Mouse (Mus musculus) embryonic facial prominence, embryonic 10.5 days (tissue): Measurements from ENCODE around the gene Gars. TPM values are rescaled to one million over a fixed set of nuclear protein-coding genes. Genes with fewer than 3 reads are reported as not detected.

Source experiments
- DNase-seq: peaks from one replicate; pipeline ENCODE4 v3.0.0-alpha.2; 2017; ENCODE audit warnings: low spot score
- H3K27ac ChIP-seq: fragments of 300-500 bp; sonication (generic); replicated peaks from 2 replicates; pipeline ENCODE4 v1.5.1; 2016; ENCODE audit warnings: mild to moderate bottlenecking
- H3K27me3 ChIP-seq: fragments of 300-500 bp; sonication (generic); replicated peaks from 2 replicates; pipeline ENCODE4 v1.6.1; 2016; ENCODE audit warnings: low read depth, mild to moderate bottlenecking; ENCODE audit not compliant: poor library complexity, severe bottlenecking
- H3K36me3 ChIP-seq: fragments of 300-500 bp; sonication (generic); replicated peaks from 2 replicates; pipeline ENCODE4 v1.6.1; 2016; ENCODE audit warnings: mild to moderate bottlenecking, moderate library complexity
- H3K4me1 ChIP-seq: fragments of 300-500 bp; sonication (generic); 2 replicates; pipeline ENCODE4 v1.6.1; 2016
- H3K4me3 ChIP-seq: fragments of 300-500 bp; sonication (generic); 2 replicates; pipeline ENCODE4 v1.5.1; 2016; ENCODE audit warnings: mild to moderate bottlenecking, moderate library complexity
- H3K9me3 ChIP-seq: fragments of 300-500 bp; sonication (generic); 2 replicates; pipeline ENCODE4 v1.6.1; 2016; ENCODE audit warnings: mild to moderate bottlenecking
- WGBS: fragments of 180-500 bp; shearing (Covaris S2); methylation state at CpG from one replicate; pipeline ENCODE4 v1.1.7; 2016; 5-methylcytosine and 5-hydroxymethylcytosine counted together
- polyA plus RNA-seq: library from polyadenylated mRNA; unstranded; fragments of >200 nt; fragmentation: Nextera tagmentation; extraction: Ambion mirVana; gene quantifications from 2 replicates; pipeline ENCODE4 v1.2.1, GENCODE M21; 2016

The Gars gene
- polyA plus RNA-seq = 203 and 223 TPM in 2 replicates

DNA sequence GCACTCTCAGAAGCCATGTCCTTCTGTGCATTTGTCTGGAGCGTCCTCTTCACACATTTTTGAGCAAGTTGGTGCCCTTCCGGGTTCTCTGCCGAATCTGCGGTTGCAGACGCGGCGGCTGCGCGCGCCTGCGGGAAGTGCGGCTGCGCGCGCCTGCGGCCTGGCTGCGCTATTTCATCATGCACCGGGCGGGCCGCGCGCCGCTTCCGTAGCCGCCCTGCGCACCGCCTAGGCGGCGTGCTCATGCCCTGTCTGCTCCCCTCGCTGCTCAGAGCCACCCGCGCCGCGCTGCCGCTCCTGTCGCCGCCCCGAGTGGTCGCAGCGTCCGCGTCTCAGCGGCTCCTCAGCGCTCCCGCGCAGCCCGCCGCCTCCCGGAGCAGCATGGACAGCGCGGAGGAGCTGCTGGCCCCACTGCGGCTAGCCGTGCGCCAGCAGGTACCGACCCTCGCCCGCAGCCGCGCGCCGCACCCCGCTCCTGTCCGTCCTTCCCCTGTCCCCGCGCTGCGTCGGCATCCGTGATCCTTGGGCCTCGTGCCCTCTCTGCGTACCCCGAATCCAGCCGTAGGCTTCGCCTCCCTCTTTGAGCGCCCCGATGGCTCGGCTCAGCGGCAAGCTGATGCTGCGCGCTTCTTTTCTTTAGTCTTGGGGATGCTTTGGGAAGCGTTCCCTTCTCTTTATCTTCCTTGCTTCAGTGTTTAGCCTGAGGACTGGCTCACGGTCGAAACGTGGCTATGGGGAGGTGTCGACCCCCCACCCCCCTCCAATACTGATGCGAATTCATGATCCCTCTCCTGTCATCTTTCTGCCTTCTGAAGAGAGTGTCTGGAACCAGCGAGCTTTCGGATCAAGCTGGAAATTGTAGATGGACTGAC, at the start of gene Gars:
Gene Gars (plus strand): TSS at position 209 of the 872 bp plus-strand sequence.
- H3K4me3 ChIP-seq = peak within 1 kb of the TSS; percentile 98
- DNase-seq = peak; percentile 91
- H3K9me3 ChIP-seq = no peaks in the 10 kb centered on the region
- peaks cover 19% of the 10 kb centered on the region for H3K4me1 ChIP-seq
- no peaks in the 10 kb centered on the region for H3K27me3 ChIP-seq
- 0 out of 2 replicates have a peak, but pooled peaks cover 3% of the 10 kb centered on the region for H3K36me3 ChIP-seq
- H3K27ac ChIP-seq = peak within 1 kb of the TSS; percentile 97
- WGBS = under 1% methylated on average over 87 of the region's 87 CpGs

DNA sequence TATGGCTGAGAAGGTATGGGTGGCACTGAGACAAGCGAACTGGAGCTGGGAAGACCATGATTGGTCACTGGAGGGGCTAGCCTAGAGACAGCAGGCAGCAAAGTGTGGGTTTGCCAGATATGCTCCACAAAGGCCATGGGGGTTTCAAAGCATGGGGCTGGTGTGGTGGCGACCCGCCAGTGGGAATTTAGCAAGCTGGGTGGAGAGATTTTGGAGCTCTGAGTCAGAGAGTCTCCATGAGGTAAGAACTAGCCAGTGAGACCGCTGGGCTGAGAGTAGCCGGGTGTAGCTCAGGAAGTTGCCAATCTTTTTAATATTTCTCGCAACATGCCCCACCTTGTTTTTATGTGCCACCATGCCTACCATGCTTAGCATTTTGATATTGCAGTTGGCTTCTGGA, 49.7 kb upstream of the Gars start:
- Histone ChIP-seq H3K4me1 (peaks cover 11% of the 10 kb centered on the region), H3K4me3 (no peak overlapping the region), H3K27me3 (peaks cover 9% of the 10 kb centered on the region; the same call in 1 of the 2 replicates), H3K9me3 (no peaks in the 10 kb centered on the region), H3K36me3 (peaks cover 2% of the 10 kb centered on the region; the same call in 1 of the 2 replicates), H3K27ac (no peak overlapping the region)
- DNase-seq = no peak
- 95% methylated on average over 6 of the region's 6 CpGs for WGBS

DNA sequence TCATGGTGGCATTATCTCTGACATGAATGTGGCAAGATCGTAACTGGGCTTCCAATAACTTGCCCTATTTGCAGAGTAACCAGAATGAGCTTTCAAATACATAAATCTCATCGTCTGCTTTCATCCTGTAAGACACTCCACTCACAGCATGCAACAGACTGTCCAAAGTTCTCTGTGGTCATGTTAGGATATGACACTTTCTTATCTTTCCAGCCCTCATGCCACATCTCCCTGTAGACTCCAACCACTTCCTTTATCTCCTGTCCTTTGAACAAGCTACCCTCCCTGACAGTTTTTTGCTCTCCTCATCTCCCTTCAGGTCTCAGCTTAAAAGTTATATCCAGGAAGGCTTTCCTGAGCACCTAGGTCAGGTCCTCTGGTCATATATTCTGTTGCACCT, 46.6 kb upstream of the Gars start:
- WGBS = 91% methylated on average over 2 of the region's 2 CpGs
- H3K4me1 ChIP-seq = peaks cover 13% of the 10 kb centered on the region
- H3K36me3 ChIP-seq = no peaks in the 10 kb centered on the region
- no peak overlapping the region for H3K27ac ChIP-seq
- no peaks in the 10 kb centered on the region for H3K9me3 ChIP-seq
- DNase-seq = no peak
- H3K27me3 ChIP-seq = peaks cover 9% of the 10 kb centered on the region; the same call in 1 of the 2 replicates
- no peak overlapping the region for H3K4me3 ChIP-seq

DNA sequence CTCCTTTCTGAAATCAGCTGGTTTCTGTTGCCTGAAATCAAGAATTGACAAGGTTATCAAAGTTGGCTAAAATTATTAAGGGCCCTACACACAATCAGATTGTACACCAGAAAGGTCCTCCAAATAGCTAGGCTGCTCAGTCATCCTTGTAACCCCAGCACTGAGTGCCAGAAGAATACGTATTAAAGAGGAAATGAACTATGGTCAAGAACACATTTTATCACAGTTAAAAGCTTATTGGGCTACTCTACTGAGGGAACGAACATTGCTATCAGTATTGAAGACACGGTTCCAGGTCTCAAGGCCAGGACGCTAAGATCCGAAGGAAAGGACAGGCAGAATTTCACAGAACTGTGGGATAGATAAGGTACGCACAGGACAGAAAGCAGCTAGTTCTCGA, 45.7 kb upstream of the Gars start:
- no peaks in the 10 kb centered on the region for H3K9me3 ChIP-seq
- no peaks in the 10 kb centered on the region for H3K36me3 ChIP-seq
- peak overlapping the region; percentile 69 for H3K4me3 ChIP-seq
- DNase-seq = no peak
- H3K27me3 ChIP-seq = peaks cover 9% of the 10 kb centered on the region; the same call in 1 of the 2 replicates
- peaks cover 13% of the 10 kb centered on the region for H3K4me1 ChIP-seq
- WGBS = 9% methylated on average over 7 of the region's 7 CpGs
- peak overlapping the region; percentile 74 for H3K27ac ChIP-seq

DNA sequence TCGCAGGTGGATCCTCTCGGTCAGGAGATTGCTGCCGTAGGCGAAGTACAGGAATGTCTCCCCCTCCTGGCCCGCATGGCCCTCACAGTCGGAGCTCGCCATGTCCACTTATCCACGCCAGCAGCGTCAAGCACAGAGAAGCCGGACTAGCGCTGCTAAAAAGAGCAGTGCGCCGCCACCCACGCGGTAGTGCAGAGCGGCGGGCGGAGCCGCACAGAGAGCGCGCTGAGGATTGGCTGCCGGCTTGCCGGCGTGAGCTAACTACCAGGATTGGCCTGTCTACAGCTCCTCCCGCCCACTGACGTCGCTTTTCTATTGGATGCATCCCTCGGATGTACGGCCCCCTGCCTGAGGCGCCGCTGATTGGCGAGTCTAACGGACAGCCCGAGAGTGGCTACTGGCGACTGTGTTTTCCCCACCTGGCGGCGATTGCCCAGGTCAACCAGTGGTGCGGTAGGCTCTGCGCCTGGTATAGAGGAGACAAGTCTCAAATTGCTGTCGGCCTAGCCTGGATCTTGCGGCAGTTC, 45.0 kb upstream of the Gars start, which contains the start of gene Ggct:
Gene Ggct (minus strand): TSS at position 217 of the 527 bp plus-strand sequence.
- no peaks in the 10 kb centered on the region for H3K36me3 ChIP-seq
- peaks cover 9% of the 10 kb centered on the region; the same call in 1 of the 2 replicates for H3K27me3 ChIP-seq
- peak within 1 kb of the TSS; percentile 74 for H3K27ac ChIP-seq
- WGBS = under 1% methylated on average over 41 of the region's 41 CpGs
- peak; percentile 97 for DNase-seq
- peaks cover 13% of the 10 kb centered on the region for H3K4me1 ChIP-seq
- H3K4me3 ChIP-seq = peak within 1 kb of the TSS; percentile 69
- H3K9me3 ChIP-seq = no peaks in the 10 kb centered on the region

DNA sequence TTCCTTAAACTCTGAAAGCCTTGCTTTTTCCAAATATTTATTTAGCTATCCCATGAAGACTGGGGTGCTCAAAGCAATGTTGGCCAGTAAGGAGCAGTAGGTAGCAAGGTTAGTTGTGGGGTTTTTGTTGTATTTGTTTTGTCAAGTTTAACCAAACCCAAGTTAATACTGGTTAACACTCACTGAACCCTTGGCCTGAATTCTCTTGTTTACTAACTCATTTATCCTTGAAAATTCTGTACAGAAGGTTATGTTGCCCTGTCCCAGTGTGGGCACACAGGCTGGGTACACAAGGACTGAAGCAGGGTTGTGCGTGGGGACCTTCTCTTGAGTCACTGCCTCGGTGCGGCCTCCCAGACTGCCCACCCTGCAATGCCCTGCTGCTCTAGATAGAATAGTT, 41.4 kb upstream of the Gars start:
- Histone ChIP-seq H3K9me3 (no peaks in the 10 kb centered on the region), H3K4me3 (no peak overlapping the region), H3K27me3 (peaks cover 6% of the 10 kb centered on the region), H3K27ac (no peak overlapping the region), H3K36me3 (no peaks in the 10 kb centered on the region), H3K4me1 (peaks cover 13% of the 10 kb centered on the region)
- 93% methylated on average over 3 of the region's 3 CpGs for WGBS
- no peak for DNase-seq

DNA sequence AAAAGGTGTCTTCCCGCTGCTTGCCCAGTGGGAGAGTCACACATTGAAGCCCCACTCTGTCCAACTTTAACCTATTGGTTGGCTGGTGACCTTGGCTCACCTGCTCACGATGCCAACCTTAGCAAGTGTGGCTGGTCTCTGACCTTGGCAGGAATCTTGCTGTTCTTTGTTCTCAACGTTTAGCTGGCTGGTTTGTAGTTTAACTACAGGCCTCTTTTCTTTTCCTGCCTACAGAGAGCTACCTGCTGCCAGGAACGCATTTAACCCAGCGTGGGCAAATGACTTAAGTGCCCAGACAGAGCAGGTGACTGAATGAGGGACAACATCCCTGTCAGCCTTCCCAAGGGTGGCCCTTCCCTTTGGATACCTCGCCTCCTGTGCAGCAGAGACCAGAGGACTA, 40.1 kb upstream of the Gars start:
- DNase-seq = no peak
- WGBS = 82% methylated on average over 6 of the region's 6 CpGs
- H3K27me3 ChIP-seq = no peaks in the 10 kb centered on the region; the same call in 1 of the 2 replicates
- no peak overlapping the region for H3K27ac ChIP-seq
- no peak overlapping the region for H3K4me3 ChIP-seq
- H3K9me3 ChIP-seq = no peaks in the 10 kb centered on the region
- H3K36me3 ChIP-seq = no peaks in the 10 kb centered on the region
- H3K4me1 ChIP-seq = peaks cover 4% of the 10 kb centered on the region; the same call in 1 of the 2 replicates

DNA sequence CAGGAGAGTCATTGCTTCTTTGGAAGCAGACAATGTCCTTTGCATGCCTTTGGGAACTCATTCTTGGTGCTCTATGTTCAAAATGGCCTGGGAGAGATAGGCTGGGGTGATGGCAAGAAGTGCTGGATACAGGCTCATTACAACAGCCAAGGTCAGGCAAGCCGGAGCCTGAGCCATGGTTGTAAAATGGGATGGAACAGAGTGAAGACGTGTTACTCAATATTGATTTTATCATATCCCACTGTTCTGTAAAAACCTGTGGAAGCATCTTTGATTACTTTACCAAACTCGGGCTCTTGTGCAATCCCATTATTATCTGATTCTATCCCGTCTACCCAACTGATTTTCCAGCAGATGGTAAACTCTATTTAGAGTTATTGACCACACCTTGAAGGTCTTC, 36.5 kb upstream of the Gars start:
- no peaks in the 10 kb centered on the region; the same call in 1 of the 2 replicates for H3K27me3 ChIP-seq
- no peaks in the 10 kb centered on the region for H3K4me1 ChIP-seq
- no peak overlapping the region for H3K4me3 ChIP-seq
- WGBS = 90% methylated on average over 4 of the region's 4 CpGs
- no peaks in the 10 kb centered on the region for H3K9me3 ChIP-seq
- no peaks in the 10 kb centered on the region for H3K36me3 ChIP-seq
- no peak for DNase-seq
- no peak overlapping the region for H3K27ac ChIP-seq

DNA sequence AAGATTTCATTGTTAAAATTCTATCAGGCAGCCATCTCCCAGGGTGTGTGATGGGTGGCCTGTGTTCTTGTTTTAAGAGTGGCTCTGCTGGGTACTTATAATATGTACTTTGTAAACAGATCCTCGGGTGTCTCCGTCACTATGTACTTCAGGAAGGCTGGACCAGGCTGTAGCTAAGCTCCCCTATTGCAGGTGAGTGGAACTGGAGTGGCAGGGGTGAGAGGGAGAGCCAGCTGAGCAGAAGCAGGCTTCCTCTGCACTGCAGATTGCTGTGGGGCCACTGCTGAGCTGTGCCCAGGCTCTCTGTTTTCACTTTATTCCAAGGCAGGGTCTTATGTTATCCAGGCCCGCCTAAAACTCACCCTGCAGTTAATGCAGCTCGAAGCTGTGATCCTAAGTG, 35.4 kb upstream of the Gars start:
- WGBS = 63% methylated on average over 4 of the region's 4 CpGs
- H3K9me3 ChIP-seq = no peaks in the 10 kb centered on the region

DNA sequence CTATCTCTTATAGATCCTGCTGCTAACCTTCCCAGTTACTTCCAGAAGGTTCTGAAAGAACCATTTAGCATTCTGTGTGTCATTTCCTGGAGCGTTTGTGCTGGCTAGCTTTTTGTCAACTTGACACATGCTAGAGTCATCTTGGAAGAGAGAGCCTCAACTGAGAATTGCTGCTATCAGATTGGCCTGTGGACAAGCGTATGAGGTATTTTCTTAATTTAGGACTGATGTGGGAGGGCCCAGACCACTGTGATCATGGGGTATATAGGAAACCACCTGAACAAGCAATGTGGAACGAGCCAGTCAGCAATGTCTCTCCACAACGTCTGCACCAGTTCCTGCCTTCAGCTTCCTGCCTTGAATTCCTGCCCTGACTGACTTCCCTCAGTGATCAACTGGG, 34.2 kb upstream of the Gars start:
- 74% methylated on average over 4 of the region's 4 CpGs for WGBS
- no peak overlapping the region for H3K27ac ChIP-seq
- no peaks in the 10 kb centered on the region for H3K36me3 ChIP-seq
- H3K9me3 ChIP-seq = no peaks in the 10 kb centered on the region
- H3K4me3 ChIP-seq = no peak overlapping the region
- no peaks in the 10 kb centered on the region for H3K4me1 ChIP-seq
- H3K27me3 ChIP-seq = peaks cover 7% of the 10 kb centered on the region
- no peak for DNase-seq

More for the DNA sequence above, 35.4 kb upstream of the Gars start:
- Histone ChIP-seq H3K4me3 (no peak overlapping the region), H3K27ac (no peak overlapping the region), H3K27me3 (no peaks in the 10 kb centered on the region; the same call in 1 of the 2 replicates), H3K4me1 (no peaks in the 10 kb centered on the region), H3K36me3 (no peaks in the 10 kb centered on the region)
- DNase-seq = no peak

DNA sequence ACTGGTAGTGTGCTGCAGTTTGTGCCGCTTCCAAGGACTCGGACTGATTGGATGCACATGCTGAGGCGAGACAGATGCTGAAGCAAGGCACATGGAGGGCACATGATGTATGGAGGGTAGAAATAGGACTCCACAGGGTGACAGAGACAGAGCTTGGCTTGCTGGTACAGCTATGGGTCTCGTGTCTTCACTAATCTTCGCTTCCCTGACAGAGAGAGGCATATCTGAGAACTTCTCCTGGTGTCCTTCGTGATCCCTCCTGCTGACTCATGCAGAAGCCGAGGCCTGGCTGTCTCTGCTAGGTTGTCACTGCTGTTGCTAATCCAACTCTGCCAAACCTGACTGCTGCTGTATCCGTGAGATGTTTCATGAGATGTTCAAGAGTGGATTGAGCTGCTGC, 29.4 kb upstream of the Gars start:
- WGBS = 87% methylated on average over 8 of the region's 8 CpGs
- Histone ChIP-seq H3K27ac (0 out of 2 replicates have a peak overlapping the region, but pooled peaks have one; percentile 5), H3K4me3 (no peak overlapping the region), H3K36me3 (no peaks in the 10 kb centered on the region), H3K27me3 (peaks cover 22% of the 10 kb centered on the region), H3K9me3 (no peaks in the 10 kb centered on the region), H3K4me1 (peaks cover 10% of the 10 kb centered on the region)
- no peak for DNase-seq

DNA sequence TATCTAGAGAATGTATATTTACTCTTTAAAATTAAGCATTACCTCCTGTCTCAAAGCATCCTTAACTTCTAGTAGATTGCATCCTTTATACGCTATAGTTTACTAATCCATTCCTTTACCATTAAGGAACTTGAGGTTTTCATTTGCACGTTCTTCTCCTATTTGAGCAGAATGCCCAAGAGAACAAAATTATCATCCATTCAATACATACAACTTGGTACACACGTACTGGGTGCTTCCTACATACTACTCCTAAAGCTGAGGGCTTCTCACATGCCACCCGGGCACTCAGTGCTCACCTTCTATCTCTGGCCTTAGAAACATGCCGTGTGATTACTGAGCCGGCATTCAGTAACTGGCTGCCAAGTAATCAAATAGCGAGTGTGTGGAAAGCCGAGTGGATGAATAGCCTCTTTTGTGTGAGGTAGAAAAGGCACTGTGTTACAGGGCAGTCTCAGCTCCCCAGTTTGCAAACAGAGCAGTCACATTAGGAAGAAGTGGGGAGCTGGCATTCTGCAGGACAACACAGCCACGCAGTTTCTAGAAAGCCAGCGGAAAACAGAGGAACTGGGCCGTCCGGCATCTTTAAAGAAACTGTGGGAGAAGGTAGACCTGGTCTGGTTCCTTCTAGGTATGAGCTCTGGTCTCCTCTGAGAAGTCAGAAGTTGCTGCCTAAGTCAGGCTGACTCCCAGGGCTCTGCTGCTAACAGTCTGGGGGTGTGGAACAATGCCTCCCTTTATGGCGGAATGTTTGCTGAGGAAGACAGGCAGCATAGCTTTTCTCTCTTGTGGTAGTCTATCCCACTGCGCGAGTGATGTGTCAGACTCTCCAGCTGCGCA, 28.2 kb upstream of the Gars start:
- H3K9me3 ChIP-seq = 0 out of 2 replicates have a peak, but pooled peaks cover 4% of the 10 kb centered on the region
- peaks cover 10% of the 10 kb centered on the region for H3K4me1 ChIP-seq
- WGBS = 18% methylated on average over 16 of the region's 16 CpGs
- peak; percentile 41 for DNase-seq
- H3K27me3 ChIP-seq = peaks cover 22% of the 10 kb centered on the region
- H3K4me3 ChIP-seq = peak overlapping the region; percentile 38
- no peaks in the 10 kb centered on the region for H3K36me3 ChIP-seq
- H3K27ac ChIP-seq = peak overlapping the region; percentile 78
